Mouse (Mus musculus) stomach, embryonic 16.5 days (tissue): ENCODE measurements around the gene Kifap3. TPM values are rescaled to one million over a fixed set of nuclear protein-coding genes. Genes with fewer than 3 reads are reported as not detected.
A peak's percentile ranks its signal among the peaks of the same experiment; 100 is the strongest.

ENCODE experiments used
- ATAC-seq: fragments of 200-750 bp; cut with Nextera tagmentation; 2 replicates; pipeline ENCODE4 v1.8.0; 2017; ENCODE audit warnings: moderate number of reproducible peaks, moderate TSS enrichment; ENCODE audit not compliant: insufficient read depth, low FRiP score
- H3K27ac ChIP-seq: fragments of 300-500 bp; sonication (generic); 2 replicates; pipeline ENCODE4 v1.5.1; 2014; ENCODE audit warnings: low read length
- H3K27me3 ChIP-seq: fragments of 300-500 bp; sonication (generic); 2 replicates; pipeline ENCODE4 v1.6.1; 2014; ENCODE audit warnings: low read length, control low read depth, mixed read lengths; ENCODE audit not compliant: control insufficient read depth, insufficient read depth
- H3K36me3 ChIP-seq: fragments of 300-500 bp; sonication (generic); 2 replicates; pipeline ENCODE4 v1.6.1; 2014; ENCODE audit warnings: low read length; ENCODE audit not compliant: control insufficient read depth, insufficient read depth
- H3K4me1 ChIP-seq: fragments of 300-500 bp; sonication (generic); 2 replicates; pipeline ENCODE4 v1.6.1; 2014; ENCODE audit warnings: low read length, control low read depth, mixed read lengths; ENCODE audit not compliant: control insufficient read depth, insufficient read depth
- H3K4me2 ChIP-seq: fragments of 300-500 bp; sonication (generic); 2 replicates; pipeline ENCODE4 v1.6.1; 2014; ENCODE audit warnings: low read depth, low read length, mixed read lengths
- H3K4me3 ChIP-seq: fragments of 300-500 bp; sonication (generic); replicated peaks from 2 replicates; pipeline ENCODE4 v1.5.1; 2014; ENCODE audit warnings: mild to moderate bottlenecking, low read length
- H3K9ac ChIP-seq: fragments of 300-500 bp; sonication (generic); 2 replicates; pipeline ENCODE4 v1.6.1; 2014; ENCODE audit warnings: low read length
- H3K9me3 ChIP-seq: fragments of 300-500 bp; sonication (generic); replicated peaks from 2 replicates; pipeline ENCODE4 v1.6.1; 2016; ENCODE audit warnings: low read length, control low read depth; ENCODE audit not compliant: control insufficient read depth
- WGBS: fragments of 180-500 bp; shearing (Covaris S2); extraction: QIAGEN DNeasy Blood & Tissue Kit; methylation state at CpG from one replicate; pipeline ENCODE4 v1.1.7; 2014; 5-methylcytosine and 5-hydroxymethylcytosine counted together
- polyA plus RNA-seq: library from polyadenylated mRNA; unstranded; fragments of >200 nt; fragmentation: Nextera tagmentation; extraction: Ambion mirVana; gene quantifications from 2 replicates; pipeline ENCODE4 v1.2.1, GENCODE M21; 2015

Gene Kifap3
- polyA plus RNA-seq, 1 experiment from 2014 or later, result 27.5 TPM

- Histone ChIP-seq H3K4me2 (no peak overlapping the region), H3K27ac (no peak overlapping the region), H3K36me3 (no peaks in the 10 kb centered on the region), H3K9me3 (no peaks in the 10 kb centered on the region), H3K9ac (no peak overlapping the region), H3K4me1 (peaks cover 3% of the 10 kb centered on the region; the same call in 1 of the 2 replicates), H3K4me3 (no peak overlapping the region), H3K27me3 (no peaks in the 10 kb centered on the region)
- ATAC-seq, result no peak
- 27% methylated on average over 4 of the region's 4 CpGs for WGBS
These were observed 127.8 kb downstream of the Kifap3 start for GRCm38 (mm10) chr1:163907007-163907811.

GRCm38 (mm10) chr1:163908389-163908788, 129.0 kb downstream of the Kifap3 start:
- H3K36me3 ChIP-seq, result no peaks in the 10 kb centered on the region
- no peak overlapping the region for H3K4me3 ChIP-seq
- no peaks in the 10 kb centered on the region for H3K27me3 ChIP-seq
- H3K27ac ChIP-seq, result no peak overlapping the region
- 35% methylated on average over 11 of the region's 11 CpGs for WGBS
- ATAC-seq, result no peak
- no peak overlapping the region for H3K9ac ChIP-seq
- H3K4me1 ChIP-seq, result peaks cover 3% of the 10 kb centered on the region; the same call in 1 of the 2 replicates
- H3K4me2 ChIP-seq, result no peak overlapping the region
- H3K9me3 ChIP-seq, result no peaks in the 10 kb centered on the region

- no peaks in the 10 kb centered on the region for H3K36me3 ChIP-seq
- H3K27me3 ChIP-seq, result no peaks in the 10 kb centered on the region
- no peak overlapping the region for H3K27ac ChIP-seq
- no peak overlapping the region for H3K4me3 ChIP-seq
- WGBS, result 3% methylated on average over 2 of the region's 2 CpGs
- no peak for ATAC-seq
- H3K9ac ChIP-seq, result no peak overlapping the region
- H3K4me1 ChIP-seq, result peaks cover 3% of the 10 kb centered on the region; the same call in 1 of the 2 replicates
- no peak overlapping the region for H3K4me2 ChIP-seq
- H3K9me3 ChIP-seq, result no peaks in the 10 kb centered on the region
These were observed 131.0 kb downstream of the Kifap3 start for GRCm38 (mm10) chr1:163910343-163910742.

- Histone ChIP-seq H3K27me3 (no peaks in the 10 kb centered on the region), H3K27ac (no peak overlapping the region), H3K4me2 (no peak overlapping the region), H3K4me1 (peaks cover 3% of the 10 kb centered on the region; the same call in 1 of the 2 replicates), H3K4me3 (no peak overlapping the region), H3K9ac (no peak overlapping the region), H3K36me3 (no peaks in the 10 kb centered on the region), H3K9me3 (no peaks in the 10 kb centered on the region)
- 94% methylated on average over 9 of the region's 9 CpGs for WGBS
- ATAC-seq, result no peak
These were observed 131.4 kb downstream of the Kifap3 start for GRCm38 (mm10) chr1:163910785-163911184.

DNA sequence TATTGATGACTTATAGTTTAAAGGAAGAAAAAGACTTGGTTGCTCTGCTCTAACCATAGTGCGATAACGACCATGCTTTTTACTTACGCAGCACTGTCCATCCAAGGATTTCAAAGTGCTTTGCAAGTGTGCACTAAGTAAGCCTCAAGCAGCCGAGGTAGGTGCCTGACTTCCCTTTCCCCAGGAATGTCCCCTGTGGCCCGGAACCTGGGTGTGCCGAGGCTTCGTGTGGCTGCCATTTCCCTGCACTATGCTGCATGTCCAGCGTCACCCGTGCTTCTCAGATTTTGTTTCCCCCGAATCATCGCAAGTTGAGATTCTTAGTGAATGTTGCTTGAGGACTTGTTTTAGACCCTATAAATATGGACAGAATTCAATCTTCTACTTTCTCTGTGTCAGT, 132.6 kb downstream of the Kifap3 start:
- no peaks in the 10 kb centered on the region for H3K27me3 ChIP-seq
- no peaks in the 10 kb centered on the region for H3K9me3 ChIP-seq
- no peak overlapping the region for H3K27ac ChIP-seq
- no peak for ATAC-seq
- H3K36me3 ChIP-seq, result no peaks in the 10 kb centered on the region; the same call in 1 of the 2 replicates
- H3K4me2 ChIP-seq, result no peak overlapping the region
- WGBS, result 91% methylated on average over 11 of the region's 11 CpGs
- no peak overlapping the region for H3K9ac ChIP-seq
- no peak overlapping the region for H3K4me3 ChIP-seq
- peaks cover 3% of the 10 kb centered on the region; the same call in 1 of the 2 replicates for H3K4me1 ChIP-seq

DNA sequence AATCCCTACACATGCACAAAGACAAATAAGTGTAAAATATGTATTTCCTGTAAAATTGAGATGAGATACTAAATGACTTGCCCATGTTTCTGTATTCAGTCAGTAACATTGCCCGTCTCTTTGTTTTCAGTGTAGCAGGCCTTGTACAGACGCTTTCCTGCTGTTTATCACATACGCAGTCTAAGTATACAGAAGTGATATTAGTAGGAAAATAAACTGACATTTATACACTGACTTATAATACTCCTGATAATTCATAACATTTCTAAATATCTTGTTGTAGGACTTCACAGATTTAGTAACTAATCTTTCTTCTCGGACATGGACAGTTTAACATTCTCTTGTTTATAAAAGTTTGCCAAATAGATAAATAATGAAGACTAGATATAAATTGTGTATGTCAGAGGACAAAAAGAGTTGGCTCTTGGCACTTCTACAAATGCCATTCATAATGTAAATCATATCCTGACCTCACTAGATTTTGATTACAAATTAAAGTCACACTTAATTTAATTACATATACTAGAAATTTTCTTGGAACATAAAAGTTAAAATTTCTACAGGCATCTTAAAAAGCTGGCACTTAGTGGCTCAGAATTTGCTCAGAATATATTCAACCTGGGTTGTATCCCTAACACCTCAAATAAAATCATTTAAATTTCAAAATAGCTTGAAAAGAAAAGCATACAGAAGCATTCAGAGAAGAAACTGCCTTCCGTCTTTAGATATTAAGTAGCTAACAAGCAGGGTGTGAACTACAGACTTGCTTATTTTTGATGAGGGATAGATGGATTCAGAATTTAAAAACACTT, 138.2 kb downstream of the Kifap3 start:
- Histone ChIP-seq H3K4me3 (no peak overlapping the region), H3K27ac (no peak overlapping the region), H3K27me3 (no peaks in the 10 kb centered on the region), H3K4me1 (no peaks in the 10 kb centered on the region), H3K9me3 (peaks cover 4% of the 10 kb centered on the region; the same call in 1 of the 2 replicates), H3K4me2 (no peak overlapping the region), H3K36me3 (no peaks in the 10 kb centered on the region; the same call in 1 of the 2 replicates), H3K9ac (no peak overlapping the region)
- 60% methylated on average over 5 of the region's 5 CpGs for WGBS
- ATAC-seq, result no peak

DNA sequence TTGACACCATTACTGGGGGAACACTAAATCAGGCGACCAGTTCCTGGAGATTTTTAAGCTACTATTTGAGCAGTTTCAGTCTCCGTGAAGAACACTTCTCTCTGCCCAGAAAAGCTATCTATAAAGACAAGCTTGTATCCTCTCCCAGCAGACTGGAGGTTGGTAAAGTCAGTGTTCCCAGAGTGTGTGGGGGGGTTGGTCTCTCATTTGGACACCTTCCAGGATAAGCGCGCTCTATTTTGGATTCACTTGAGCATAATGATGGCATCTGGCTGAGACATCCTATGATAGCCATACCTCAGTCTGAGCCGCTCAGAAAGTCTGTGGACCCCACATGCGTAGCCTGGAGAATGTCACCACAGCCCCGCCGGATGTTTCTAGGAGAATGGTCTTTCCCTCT, 144.7 kb downstream of the Kifap3 start:
- Histone ChIP-seq H3K27ac (no peak overlapping the region), H3K4me3 (no peak overlapping the region), H3K4me2 (no peak overlapping the region), H3K9me3 (no peaks in the 10 kb centered on the region), H3K9ac (no peak overlapping the region), H3K4me1 (no peaks in the 10 kb centered on the region), H3K36me3 (no peaks in the 10 kb centered on the region), H3K27me3 (no peaks in the 10 kb centered on the region)
- 82% methylated on average over 8 of the region's 8 CpGs for WGBS
- ATAC-seq, result no peak

DNA sequence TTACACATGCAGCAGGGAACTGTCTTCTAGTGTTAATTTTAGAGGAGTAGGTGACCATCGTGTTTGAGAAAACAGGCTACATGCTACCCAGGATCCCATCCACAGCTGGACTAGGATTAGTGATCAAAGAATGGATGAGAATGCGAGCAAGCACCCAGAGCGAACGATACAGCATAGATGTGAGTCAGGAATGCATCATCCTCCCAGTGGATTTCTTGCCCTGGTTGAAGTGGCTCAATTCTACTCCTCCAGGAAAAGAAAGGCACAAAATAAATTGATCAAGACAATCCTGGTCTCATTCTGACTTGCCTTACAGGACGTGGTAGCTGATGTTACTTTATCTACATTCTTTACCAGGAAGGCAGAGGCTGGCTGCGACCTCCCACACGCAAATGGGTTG, 149.5 kb downstream of the Kifap3 start, which contains the start of gene Scyl3:
Gene Scyl3, plus strand, starts transcription at position 255 of the 400 bp plus-strand sequence.
- peak within 1 kb of the TSS; percentile 92 for H3K4me3 ChIP-seq
- peak within 1 kb of the TSS; percentile 87; the same call in 1 of the 2 replicates for H3K27ac ChIP-seq
- H3K27me3 ChIP-seq, result no peaks in the 10 kb centered on the region
- no peaks in the 10 kb centered on the region for H3K9me3 ChIP-seq
- 71% methylated on average over 7 of the region's 7 CpGs for WGBS
- H3K4me1 ChIP-seq, result peaks cover 7% of the 10 kb centered on the region
- no peak for ATAC-seq
- peak within 1 kb of the TSS; percentile 57 for H3K4me2 ChIP-seq
- 0 out of 2 replicates have a peak, but pooled peaks cover 4% of the 10 kb centered on the region for H3K36me3 ChIP-seq
- peak within 1 kb of the TSS; percentile 93 for H3K9ac ChIP-seq
